Mouse (Mus musculus) lung, adult 2 months (tissue): ENCODE results near the gene Ccsap.

ENCODE experiments used
- CTCF ChIP-seq: fragments of 200-500 bp; IDR thresholded peaks from 2 replicates; pipeline ENCODE4 v1.5.1; 2011; ENCODE audit warnings: mild to moderate bottlenecking, low read length, control low read depth; ENCODE audit not compliant: insufficient read depth
- POLR2A ChIP-seq: fragments of 200-500 bp; IDR thresholded peaks from 2 replicates; pipeline ENCODE4 v1.6.1; 2011; ENCODE audit warnings: low read depth, mild to moderate bottlenecking, control low read depth, low read length, borderline replicate concordance; ENCODE audit errors: extremely low read depth

DNA sequence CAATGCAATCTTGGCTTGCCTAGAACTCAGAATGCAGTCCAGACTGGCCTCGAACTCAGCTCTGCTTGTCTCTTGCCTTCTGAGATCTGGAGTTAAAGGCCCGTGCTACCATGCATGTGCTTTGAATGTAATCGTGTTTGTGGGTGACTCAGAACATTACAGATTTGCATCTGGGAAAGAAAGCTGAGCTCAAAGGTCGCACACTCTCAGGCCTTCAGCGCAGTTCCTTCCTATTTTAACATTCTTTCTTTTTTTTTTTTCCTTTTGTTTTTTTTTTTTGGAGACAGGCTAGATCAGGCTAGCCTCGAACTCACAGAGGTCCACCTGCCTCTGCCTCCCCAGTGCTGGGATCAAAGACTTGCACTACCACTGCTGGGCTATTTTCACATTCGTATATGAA lies 55.4 kb downstream of the Ccsap start:
- TF ChIP-seq POLR2A: no peak
- TF ChIP-seq CTCF: no peak
